Mouse (Mus musculus) liver, embryonic 15.5 days (tissue): ENCODE results near the gene Slc4a11. TPM values are rescaled to one million over a fixed set of nuclear protein-coding genes. Genes with fewer than 3 reads are reported as not detected.
A peak's percentile ranks its signal among the peaks of the same experiment; 100 is the strongest.

Experiments used
- ATAC-seq: fragments of 200-750 bp; cut with Nextera tagmentation; 2 replicates; pipeline ENCODE4 v1.8.0; 2017; ENCODE audit warnings: moderate number of reproducible peaks, mild to moderate bottlenecking, moderate library complexity; ENCODE audit not compliant: insufficient read depth
- H3K27ac ChIP-seq: fragments of 300-500 bp; sonication (generic); replicated peaks from 2 replicates; pipeline ENCODE4 v1.5.1; 2015; ENCODE audit warnings: mild to moderate bottlenecking, inconsistent platforms
- H3K27me3 ChIP-seq: fragments of 300-500 bp; sonication (generic); 2 replicates; pipeline ENCODE4 v1.6.1; 2015; ENCODE audit warnings: mild to moderate bottlenecking, inconsistent platforms
- H3K36me3 ChIP-seq: fragments of 300-500 bp; sonication (generic); replicated peaks from 2 replicates; pipeline ENCODE4 v1.6.1; 2015; ENCODE audit warnings: moderate library complexity, mild to moderate bottlenecking, inconsistent platforms
- H3K4me1 ChIP-seq: fragments of 300-500 bp; sonication (generic); replicated peaks from 2 replicates; pipeline ENCODE4 v1.6.1; 2015; ENCODE audit warnings: inconsistent platforms
- H3K4me2 ChIP-seq: fragments of 300-500 bp; sonication (generic); 2 replicates; pipeline ENCODE4 v1.6.1; 2015; ENCODE audit warnings: moderate library complexity, mild to moderate bottlenecking, inconsistent platforms
- H3K4me3 ChIP-seq: fragments of 300-500 bp; sonication (generic); replicated peaks from 2 replicates; pipeline ENCODE4 v1.5.1; 2015; ENCODE audit warnings: mild to moderate bottlenecking, inconsistent platforms
- H3K9ac ChIP-seq: fragments of 300-500 bp; sonication (generic); 2 replicates; pipeline ENCODE4 v1.6.1; 2015; ENCODE audit warnings: moderate library complexity, mild to moderate bottlenecking, inconsistent platforms
- H3K9me3 ChIP-seq: fragments of 300-500 bp; sonication (generic); replicated peaks from 2 replicates; pipeline ENCODE4 v1.6.1; 2016; ENCODE audit warnings: inconsistent platforms
- WGBS: fragments of 180-500 bp; shearing (Covaris S2); methylation state at CpG from one replicate; pipeline ENCODE4 v1.1.7; 2015; ENCODE audit warnings: mixed read lengths; ENCODE audit not compliant: insufficient replicate concordance; 5-methylcytosine and 5-hydroxymethylcytosine counted together
- polyA plus RNA-seq: library from polyadenylated mRNA; unstranded; fragments of >200 nt; fragmentation: Nextera tagmentation; extraction: Ambion mirVana; gene quantifications from 2 replicates; pipeline ENCODE4 v1.2.1, GENCODE M21; 2015

Gene Slc4a11
- polyA plus RNA-seq, 1 experiment from 2014 or later, result 0.14 TPM

- ATAC-seq, result no peak
- Histone ChIP-seq H3K4me2 (no peak overlapping the region), H3K36me3 (peaks cover 84% of the 10 kb centered on the region), H3K9ac (no peak overlapping the region), H3K4me3 (no peak overlapping the region), H3K27me3 (no peaks in the 10 kb centered on the region), H3K9me3 (no peaks in the 10 kb centered on the region), H3K4me1 (no peaks in the 10 kb centered on the region), H3K27ac (no peak overlapping the region)
- WGBS, result 84% methylated on average over 6 of the region's 6 CpGs
These were observed 17.4 kb downstream of the Slc4a11 start for GRCm38 (mm10) chr2:130679899-130680298.

- Histone ChIP-seq H3K27ac (no peak overlapping the region), H3K9me3 (no peaks in the 10 kb centered on the region), H3K4me2 (no peak overlapping the region), H3K27me3 (no peaks in the 10 kb centered on the region), H3K36me3 (peaks cover 89% of the 10 kb centered on the region), H3K4me3 (no peak overlapping the region), H3K9ac (no peak overlapping the region), H3K4me1 (no peaks in the 10 kb centered on the region)
- WGBS, result 83% methylated on average over 12 of the region's 12 CpGs
- no peak for ATAC-seq
These were observed 18.2 kb downstream of the Slc4a11 start for GRCm38 (mm10) chr2:130679154-130679553.

- WGBS, result 77% methylated on average over 10 of the region's 10 CpGs
- no peaks in the 10 kb centered on the region for H3K4me1 ChIP-seq
- no peaks in the 10 kb centered on the region for H3K27me3 ChIP-seq
- H3K9me3 ChIP-seq, result no peaks in the 10 kb centered on the region
- no peak overlapping the region for H3K27ac ChIP-seq
- no peak overlapping the region for H3K4me2 ChIP-seq
- peaks cover 97% of the 10 kb centered on the region for H3K36me3 ChIP-seq
- H3K4me3 ChIP-seq, result no peak overlapping the region
- ATAC-seq, result no peak
- no peak overlapping the region for H3K9ac ChIP-seq
These were observed 20.1 kb downstream of the Slc4a11 start for GRCm38 (mm10) chr2:130677211-130677610.

- peak within 1 kb of the TSS; percentile 85 for H3K4me3 ChIP-seq
- peak within 1 kb of the TSS; percentile 75 for H3K4me2 ChIP-seq
- H3K9ac ChIP-seq, result peak within 1 kb of the TSS; percentile 73
- peaks cover 62% of the 10 kb centered on the region for H3K4me1 ChIP-seq
- H3K27ac ChIP-seq, result peak within 1 kb of the TSS; percentile 85
- peak; percentile 64 for ATAC-seq
- H3K9me3 ChIP-seq, result no peaks in the 10 kb centered on the region
- no peaks in the 10 kb centered on the region for H3K27me3 ChIP-seq
- WGBS, result under 1% methylated on average over 31 of the region's 31 CpGs
- H3K36me3 ChIP-seq, result peaks cover 28% of the 10 kb centered on the region
These were observed 29.8 kb downstream of the Slc4a11 start, which contains the start of gene Itpa for GRCm38 (mm10) chr2:130667559-130667958. Gene Itpa, plus strand, starts transcription at chr2:130667610.

GRCm38 (mm10) chr2:130664102-130664701 lies 33.1 kb downstream of the Slc4a11 start, which contains the start of gene Ddrgk1:
Gene Ddrgk1, minus strand, starts transcription at chr2:130664659.
- peak within 1 kb of the TSS; percentile 97 for H3K27ac ChIP-seq
- H3K27me3 ChIP-seq, result no peaks in the 10 kb centered on the region
- WGBS, result under 1% methylated on average over 40 of the region's 40 CpGs
- peaks cover 50% of the 10 kb centered on the region for H3K4me1 ChIP-seq
- peak within 1 kb of the TSS; percentile 72 for H3K4me3 ChIP-seq
- H3K9ac ChIP-seq, result peak within 1 kb of the TSS; percentile 82
- H3K4me2 ChIP-seq, result peak within 1 kb of the TSS; percentile 87
- H3K36me3 ChIP-seq, result peaks cover 35% of the 10 kb centered on the region
- no peaks in the 10 kb centered on the region for H3K9me3 ChIP-seq
- peak; percentile 92 for ATAC-seq

- peak overlapping the region; percentile 97 for H3K27ac ChIP-seq
- no peak for ATAC-seq
- H3K4me3 ChIP-seq, result peak overlapping the region; percentile 72
These were observed 34.0 kb downstream of the Slc4a11 start for GRCm38 (mm10) chr2:130663342-130663741.

GRCm38 (mm10) chr2:130658530-130658929 lies 38.8 kb downstream of the Slc4a11 start:
- Histone ChIP-seq H3K27ac (no peak overlapping the region), H3K36me3 (peaks cover 90% of the 10 kb centered on the region), H3K4me3 (no peak overlapping the region), H3K4me1 (peaks cover 52% of the 10 kb centered on the region), H3K4me2 (no peak overlapping the region), H3K9me3 (no peaks in the 10 kb centered on the region), H3K27me3 (no peaks in the 10 kb centered on the region), H3K9ac (0 out of 2 replicates have a peak overlapping the region, but pooled peaks have one; percentile 3)
- ATAC-seq, result no peak
- 88% methylated on average over 10 of the region's 10 CpGs for WGBS

More at GRCm38 (mm10) chr2:130663342-130663741, 34.0 kb downstream of the Slc4a11 start:
- peak overlapping the region; percentile 87 for H3K4me2 ChIP-seq
- H3K9me3 ChIP-seq, result no peaks in the 10 kb centered on the region
- peaks cover 41% of the 10 kb centered on the region for H3K4me1 ChIP-seq
- no peaks in the 10 kb centered on the region for H3K27me3 ChIP-seq
- peaks cover 43% of the 10 kb centered on the region for H3K36me3 ChIP-seq
- H3K9ac ChIP-seq, result peak overlapping the region; percentile 82
- 89% methylated on average over 11 of the region's 11 CpGs for WGBS

- no peak overlapping the region for H3K4me3 ChIP-seq
- H3K36me3 ChIP-seq, result peaks cover 94% of the 10 kb centered on the region
These were observed 39.8 kb downstream of the Slc4a11 start for GRCm38 (mm10) chr2:130657541-130657940.

GRCm38 (mm10) chr2:130656536-130656935 lies 40.8 kb downstream of the Slc4a11 start:
- H3K27me3 ChIP-seq, result no peaks in the 10 kb centered on the region
- 0 out of 2 replicates have a peak overlapping the region, but pooled peaks have one; percentile 31 for H3K9ac ChIP-seq
- peaks cover 42% of the 10 kb centered on the region for H3K4me1 ChIP-seq
- peaks cover 87% of the 10 kb centered on the region for H3K36me3 ChIP-seq
- H3K9me3 ChIP-seq, result no peaks in the 10 kb centered on the region
- peak overlapping the region; percentile 89 for H3K27ac ChIP-seq
- 90% methylated on average over 9 of the region's 9 CpGs for WGBS
- ATAC-seq, result no peak
- 0 out of 2 replicates have a peak overlapping the region, but pooled peaks have one; percentile 59 for H3K4me2 ChIP-seq
- no peak overlapping the region for H3K4me3 ChIP-seq

More at GRCm38 (mm10) chr2:130657541-130657940, 39.8 kb downstream of the Slc4a11 start:
- ATAC-seq, result no peak
- no peak overlapping the region for H3K4me2 ChIP-seq
- H3K4me1 ChIP-seq, result peaks cover 46% of the 10 kb centered on the region
- WGBS, result 80% methylated on average over 6 of the region's 6 CpGs
- no peak overlapping the region for H3K9ac ChIP-seq
- no peaks in the 10 kb centered on the region for H3K9me3 ChIP-seq
- no peaks in the 10 kb centered on the region for H3K27me3 ChIP-seq
- H3K27ac ChIP-seq, result peak overlapping the region; percentile 29; the same call in 1 of the 2 replicates

- Histone ChIP-seq H3K4me3 (peak overlapping the region; percentile 11; the same call in 1 of the 2 replicates), H3K27ac (peak overlapping the region; percentile 89), H3K9ac (peak overlapping the region; percentile 31; the same call in 1 of the 2 replicates)
These were observed 41.5 kb downstream of the Slc4a11 start for GRCm38 (mm10) chr2:130655660-130656339.

GRCm38 (mm10) chr2:130653760-130654159 lies 43.6 kb downstream of the Slc4a11 start:
- no peak overlapping the region for H3K4me2 ChIP-seq
- WGBS, result 43% methylated on average over 1 of the region's 1 CpGs
- peak; percentile 20; the same call in 1 of the 2 replicates for ATAC-seq

More at GRCm38 (mm10) chr2:130655660-130656339, 41.5 kb downstream of the Slc4a11 start:
- Histone ChIP-seq H3K9me3 (no peaks in the 10 kb centered on the region), H3K27me3 (no peaks in the 10 kb centered on the region), H3K4me1 (peaks cover 42% of the 10 kb centered on the region), H3K36me3 (peaks cover 81% of the 10 kb centered on the region), H3K4me2 (peak overlapping the region; percentile 59)
- peak; percentile 92 for ATAC-seq
- 40% methylated on average over 6 of the region's 6 CpGs for WGBS

More at GRCm38 (mm10) chr2:130653760-130654159, 43.6 kb downstream of the Slc4a11 start:
- Histone ChIP-seq H3K27ac (peak overlapping the region; percentile 89), H3K9ac (no peak overlapping the region; the same call in 1 of the 2 replicates), H3K4me1 (peaks cover 42% of the 10 kb centered on the region), H3K9me3 (no peaks in the 10 kb centered on the region), H3K27me3 (no peaks in the 10 kb centered on the region), H3K36me3 (peaks cover 68% of the 10 kb centered on the region), H3K4me3 (no peak overlapping the region)
